Mouse (Mus musculus) intestine, embryonic 14.5 days (tissue): ENCODE measurements around the gene Met. TPM values are rescaled to one million over a fixed set of nuclear protein-coding genes. Genes with fewer than 3 reads are reported as not detected.

Source experiments
- ATAC-seq: fragments of 200-750 bp; cut with Nextera tagmentation; replicated peaks from 2 replicates; pipeline ENCODE4 v1.8.0; 2017; ENCODE audit warnings: low read depth, moderate number of reproducible peaks, moderate TSS enrichment, moderate library complexity; ENCODE audit not compliant: low FRiP score, low TSS enrichment
- DNase-seq: peaks from one replicate; pipeline ENCODE4 v3.0.0-alpha.2; 2018; ENCODE audit warnings: low spot score
- H3K27ac ChIP-seq: fragments of 300-500 bp; sonication (generic); 2 replicates; pipeline ENCODE4 v1.5.1; 2014; ENCODE audit warnings: low read depth, mild to moderate bottlenecking, control low read depth
- H3K27me3 ChIP-seq: fragments of 300-500 bp; sonication (generic); replicated peaks from 2 replicates; pipeline ENCODE4 v1.6.1; 2014; ENCODE audit warnings: low read length, control low read depth; ENCODE audit not compliant: control insufficient read depth, insufficient read depth
- H3K36me3 ChIP-seq: fragments of 300-500 bp; sonication (generic); 2 replicates; pipeline ENCODE4 v1.6.1; 2014; ENCODE audit warnings: low read length, control low read depth; ENCODE audit not compliant: control insufficient read depth, insufficient read depth
- H3K4me1 ChIP-seq: fragments of 300-500 bp; sonication (generic); replicated peaks from 2 replicates; pipeline ENCODE4 v1.6.1; 2014; ENCODE audit warnings: low read length, control low read depth, mixed read lengths; ENCODE audit not compliant: control insufficient read depth, insufficient read depth
- H3K4me2 ChIP-seq: fragments of 300-500 bp; sonication (generic); 2 replicates; pipeline ENCODE4 v1.6.1; 2014; ENCODE audit warnings: low read length
- H3K4me3 ChIP-seq: fragments of 300-500 bp; sonication (generic); 2 replicates; pipeline ENCODE4 v1.5.1; 2014; ENCODE audit warnings: low read depth, low read length, control low read depth, mixed read lengths
- H3K9ac ChIP-seq: fragments of 300-500 bp; sonication (generic); 2 replicates; pipeline ENCODE4 v1.6.1; 2014; ENCODE audit warnings: mild to moderate bottlenecking, low read length
- H3K9me3 ChIP-seq: fragments of 300-500 bp; sonication (generic); 2 replicates; pipeline ENCODE4 v1.6.1; 2016; ENCODE audit warnings: low read length, control low read depth; ENCODE audit not compliant: control insufficient read depth
- WGBS: fragments of 180-500 bp; shearing (Covaris S2); extraction: QIAGEN DNeasy Blood & Tissue Kit; methylation state at CpG from one replicate; pipeline ENCODE4 v1.1.7; 2014; 5-methylcytosine and 5-hydroxymethylcytosine counted together
- polyA plus RNA-seq: library from polyadenylated mRNA; unstranded; fragments of >200 nt; fragmentation: Nextera tagmentation; extraction: Ambion mirVana; gene quantifications from 2 replicates; pipeline ENCODE4 v1.2.1, GENCODE M21; 2014

The Met gene
- polyA plus RNA-seq, 1 experiment from 2014 or later, result 20.0 TPM

DNA sequence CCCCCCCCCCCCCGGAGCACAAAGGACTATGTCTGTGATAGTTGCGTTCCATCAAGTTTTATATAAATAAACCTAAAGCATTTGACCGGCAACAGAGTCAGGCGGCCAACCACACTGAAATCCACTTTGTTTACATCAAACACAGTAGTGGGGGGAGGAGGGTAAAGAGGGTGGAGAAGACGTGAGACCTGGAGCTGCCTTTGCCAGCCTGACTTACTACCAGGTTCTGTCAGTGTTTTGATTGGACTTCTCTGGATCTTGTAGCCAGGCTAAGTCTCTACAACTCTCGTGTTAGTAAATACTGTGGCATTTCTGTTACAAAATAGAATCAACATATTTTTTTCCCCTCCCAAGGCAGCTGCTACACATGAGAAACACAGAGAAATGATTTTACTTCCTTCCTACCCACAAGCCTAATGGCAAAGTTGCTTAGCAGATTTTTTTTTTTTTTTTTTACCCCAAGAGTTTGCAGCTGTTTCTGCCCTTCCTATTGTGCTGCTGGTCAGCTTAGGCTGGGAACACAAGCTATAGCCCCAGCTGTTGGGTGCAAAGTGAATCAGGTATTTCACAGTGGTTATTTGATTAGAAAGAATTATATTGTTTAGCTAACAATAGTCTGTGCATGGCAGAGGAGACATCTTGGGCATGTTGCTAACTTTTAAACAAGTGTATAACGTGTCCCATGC, 52.3 kb downstream of the Met start:
- Histone ChIP-seq H3K27me3 (no peaks in the 10 kb centered on the region), H3K4me2 (peak overlapping the region; percentile 20), H3K4me3 (no peak overlapping the region), H3K4me1 (peaks cover 10% of the 10 kb centered on the region), H3K9ac (no peak overlapping the region), H3K9me3 (no peaks in the 10 kb centered on the region), H3K36me3 (no peaks in the 10 kb centered on the region), H3K27ac (peak overlapping the region; percentile 36; the same call in 1 of the 2 replicates)
- WGBS, result 11% methylated on average over 7 of the region's 7 CpGs
- DNase-seq (peak; percentile 47), ATAC-seq (0 out of 2 replicates have a peak, but pooled peaks have one; percentile 40)

DNA sequence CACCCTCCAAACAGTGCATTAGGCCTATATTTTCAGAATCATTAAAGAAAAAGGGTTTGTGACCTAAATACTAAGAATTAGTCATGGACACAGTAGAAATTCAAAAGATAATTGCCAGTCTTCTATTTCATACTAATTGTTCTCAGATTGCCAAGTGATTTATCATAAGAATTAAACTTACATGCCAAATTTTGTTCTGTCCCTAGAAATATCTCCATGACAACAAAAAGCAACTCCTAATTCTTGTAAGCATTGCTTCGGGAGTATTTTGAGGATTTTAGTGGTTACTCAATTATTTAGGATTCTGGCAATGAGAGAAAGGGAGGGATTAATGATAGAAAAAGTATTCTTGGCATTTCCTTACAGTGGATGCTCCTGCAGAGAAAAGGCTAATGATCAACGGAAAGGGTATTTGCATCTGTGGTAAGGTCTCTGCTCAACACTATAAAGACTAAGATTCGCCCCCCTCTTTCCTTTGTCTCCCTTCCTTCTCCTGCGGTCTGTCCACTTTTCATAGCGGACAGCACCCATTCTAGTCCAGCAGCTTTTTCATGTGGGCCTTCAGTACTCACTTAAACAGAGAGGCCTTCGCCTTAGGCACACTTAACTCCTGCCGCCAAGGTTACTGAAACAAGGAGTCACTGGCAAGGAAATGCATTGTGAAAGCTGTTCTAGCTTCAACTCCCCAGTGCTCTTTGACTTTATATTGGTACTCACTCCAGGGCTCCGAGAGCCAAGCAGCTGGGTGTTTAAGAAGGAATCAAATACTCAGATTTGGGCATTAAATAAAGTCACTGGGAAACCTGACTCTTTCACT, 58.5 kb downstream of the Met start:
- Histone ChIP-seq H3K4me2 (no peak overlapping the region), H3K4me3 (no peak overlapping the region), H3K9me3 (no peaks in the 10 kb centered on the region), H3K9ac (no peak overlapping the region), H3K27ac (no peak overlapping the region), H3K27me3 (no peaks in the 10 kb centered on the region), H3K4me1 (no peaks in the 10 kb centered on the region), H3K36me3 (no peaks in the 10 kb centered on the region)
- ATAC-seq (no peak), DNase-seq (peak; percentile 41)
- WGBS, result 65% methylated on average over 8 of the region's 8 CpGs

DNA sequence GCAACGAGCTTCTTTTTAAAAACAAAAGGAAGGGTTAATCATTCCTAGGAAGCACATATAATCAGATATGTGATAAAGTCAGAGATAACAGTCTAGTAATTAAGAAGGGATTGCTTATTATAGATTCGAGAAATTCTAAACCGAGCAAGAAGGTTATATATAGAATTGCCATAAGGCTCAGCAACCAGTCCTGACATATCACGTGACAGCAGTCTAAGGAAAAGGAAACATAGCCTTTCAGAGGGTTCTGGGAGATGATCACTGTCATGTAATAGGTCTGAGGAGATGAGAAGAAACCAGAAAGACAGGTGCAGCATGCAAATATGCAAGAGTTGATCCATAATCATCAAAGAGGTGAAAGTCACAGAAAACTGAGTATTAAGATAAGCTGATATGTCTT, 59.3 kb downstream of the Met start:
- no peak overlapping the region for H3K4me3 ChIP-seq
- 84% methylated on average over 4 of the region's 4 CpGs for WGBS
- H3K27ac ChIP-seq, result no peak overlapping the region
- ATAC-seq, result no peak
- H3K36me3 ChIP-seq, result no peaks in the 10 kb centered on the region
- no peaks in the 10 kb centered on the region for H3K4me1 ChIP-seq
- no peaks in the 10 kb centered on the region for H3K27me3 ChIP-seq
- H3K9ac ChIP-seq, result no peak overlapping the region
- no peak overlapping the region for H3K4me2 ChIP-seq
- DNase-seq, result no peak
- no peaks in the 10 kb centered on the region for H3K9me3 ChIP-seq

DNA sequence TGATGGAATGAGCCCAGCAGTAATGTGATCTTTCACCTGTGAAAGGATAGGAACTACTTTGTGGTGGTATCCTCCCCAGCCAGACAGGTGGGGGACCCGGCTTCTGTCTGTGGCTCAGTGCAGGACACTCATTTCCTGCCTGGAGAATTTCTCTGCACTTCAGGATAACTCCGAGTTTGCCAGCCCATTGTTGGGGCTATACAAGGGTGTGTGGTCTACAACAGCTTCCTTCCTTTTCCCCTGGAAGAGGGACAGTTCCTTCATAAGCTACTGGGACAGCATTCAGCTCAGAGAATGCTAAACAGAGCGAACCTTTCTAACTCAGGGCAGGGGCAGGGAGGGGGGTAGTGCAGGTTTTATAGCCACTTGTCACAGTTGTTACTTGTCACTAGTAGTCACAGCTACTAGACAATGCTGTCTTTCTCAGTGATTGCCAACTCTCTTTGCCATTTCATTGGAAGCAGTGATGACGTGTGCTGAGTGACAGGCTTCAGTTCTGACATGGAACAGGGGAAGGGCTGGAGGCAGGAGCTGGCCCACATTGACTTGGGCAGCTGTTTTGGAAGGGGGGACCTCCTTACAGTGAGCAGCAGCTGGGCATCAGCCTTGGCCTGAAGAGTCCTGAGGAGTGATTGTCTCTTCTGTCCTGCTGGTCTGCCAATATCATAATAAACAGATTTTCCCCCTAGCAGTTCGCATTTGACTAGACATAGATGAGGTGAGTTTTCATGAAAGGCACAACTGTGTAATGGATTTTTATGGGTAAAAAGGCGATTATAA, 66.1 kb downstream of the Met start:
- H3K27ac ChIP-seq, result no peak overlapping the region

DNA sequence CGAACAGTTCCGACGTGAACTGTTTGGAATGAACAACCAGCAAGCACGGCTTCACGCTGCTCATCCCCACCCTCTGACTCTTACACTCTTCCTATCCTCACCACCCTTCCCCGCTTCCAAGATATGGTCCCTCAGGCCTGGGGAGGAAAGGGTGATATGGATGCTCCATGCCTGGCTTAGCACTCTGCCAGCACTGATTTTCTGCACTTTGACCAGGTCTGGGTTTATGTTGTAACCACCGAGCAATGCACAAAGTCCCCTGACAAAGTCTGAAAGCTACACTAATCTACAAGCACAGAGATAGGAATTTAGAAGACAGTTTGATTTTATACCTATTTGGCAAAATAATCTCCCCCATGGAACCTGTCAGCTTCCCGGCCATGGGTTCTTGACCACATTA, 78.0 kb downstream of the Met start:
- no peak for ATAC-seq
- DNase-seq, result no peak
- no peak overlapping the region for H3K4me3 ChIP-seq
- H3K27me3 ChIP-seq, result no peaks in the 10 kb centered on the region
- H3K36me3 ChIP-seq, result no peaks in the 10 kb centered on the region
- no peak overlapping the region for H3K4me2 ChIP-seq
- no peak overlapping the region for H3K27ac ChIP-seq
- 0 out of 2 replicates have a peak, but pooled peaks cover 4% of the 10 kb centered on the region for H3K4me1 ChIP-seq
- no peaks in the 10 kb centered on the region for H3K9me3 ChIP-seq
- H3K9ac ChIP-seq, result no peak overlapping the region
- WGBS, result 93% methylated on average over 8 of the region's 8 CpGs

More for the DNA sequence above, 66.1 kb downstream of the Met start:
- H3K9ac ChIP-seq, result no peak overlapping the region
- WGBS, result 62% methylated on average over 6 of the region's 6 CpGs
- no peaks in the 10 kb centered on the region for H3K36me3 ChIP-seq
- ATAC-seq, result no peak
- H3K27me3 ChIP-seq, result no peaks in the 10 kb centered on the region
- H3K4me1 ChIP-seq, result no peaks in the 10 kb centered on the region
- no peaks in the 10 kb centered on the region for H3K9me3 ChIP-seq
- H3K4me2 ChIP-seq, result no peak overlapping the region
- DNase-seq, result peak; percentile 45
- no peak overlapping the region for H3K4me3 ChIP-seq

DNA sequence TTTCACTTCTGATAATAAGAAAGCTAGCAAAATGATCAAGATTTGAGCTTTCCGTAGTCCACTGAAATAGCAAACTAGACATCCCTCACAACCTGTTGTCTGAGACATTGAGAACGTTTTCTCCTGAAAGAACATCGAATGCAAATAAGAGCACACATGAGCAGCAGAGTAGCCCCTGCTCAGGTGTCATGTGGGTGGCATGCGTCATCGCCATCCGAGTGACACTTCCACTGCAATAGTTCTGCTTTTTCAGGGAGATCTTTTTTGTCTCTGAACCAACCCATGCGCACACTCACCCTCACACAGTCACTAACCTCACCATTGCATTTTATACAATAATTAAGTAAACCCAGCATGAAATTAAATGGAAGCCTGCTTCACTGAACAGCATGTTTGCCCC, 78.8 kb downstream of the Met start:
- no peak for ATAC-seq
- no peak for DNase-seq
- H3K4me2 ChIP-seq, result no peak overlapping the region

DNA sequence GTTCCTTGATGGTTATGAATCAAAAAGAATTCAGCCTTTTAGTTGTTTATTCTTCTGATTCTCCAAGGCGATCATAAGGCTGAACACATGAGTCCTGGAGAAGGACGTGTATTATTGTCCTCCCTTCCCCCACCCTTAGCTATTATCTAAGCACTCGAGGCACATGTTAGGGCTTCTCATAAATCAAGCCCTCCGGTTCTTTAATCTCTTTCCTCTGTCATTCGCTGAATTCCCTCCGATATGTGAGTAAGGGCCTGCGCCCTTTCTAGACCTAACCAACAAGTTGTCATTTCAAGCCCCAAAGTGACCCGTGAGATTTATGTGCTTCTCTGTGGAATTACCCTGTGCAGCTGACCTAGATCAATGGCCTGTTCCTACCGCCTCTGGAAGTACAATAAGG, 81.9 kb downstream of the Met start:
- Histone ChIP-seq H3K9ac (no peak overlapping the region), H3K36me3 (no peaks in the 10 kb centered on the region), H3K27ac (no peak overlapping the region), H3K4me1 (0 out of 2 replicates have a peak, but pooled peaks cover 7% of the 10 kb centered on the region), H3K4me2 (no peak overlapping the region), H3K9me3 (no peaks in the 10 kb centered on the region), H3K4me3 (no peak overlapping the region), H3K27me3 (no peaks in the 10 kb centered on the region)
- ATAC-seq (no peak), DNase-seq (no peak)
- 42% methylated on average over 9 of the region's 9 CpGs for WGBS

More for the DNA sequence above, 78.8 kb downstream of the Met start:
- no peak overlapping the region for H3K9ac ChIP-seq
- H3K36me3 ChIP-seq, result no peaks in the 10 kb centered on the region
- H3K27me3 ChIP-seq, result no peaks in the 10 kb centered on the region
- 0 out of 2 replicates have a peak, but pooled peaks cover 7% of the 10 kb centered on the region for H3K4me1 ChIP-seq
- WGBS, result 81% methylated on average over 7 of the region's 7 CpGs
- no peak overlapping the region for H3K4me3 ChIP-seq
- no peaks in the 10 kb centered on the region for H3K9me3 ChIP-seq
- no peak overlapping the region for H3K27ac ChIP-seq

DNA sequence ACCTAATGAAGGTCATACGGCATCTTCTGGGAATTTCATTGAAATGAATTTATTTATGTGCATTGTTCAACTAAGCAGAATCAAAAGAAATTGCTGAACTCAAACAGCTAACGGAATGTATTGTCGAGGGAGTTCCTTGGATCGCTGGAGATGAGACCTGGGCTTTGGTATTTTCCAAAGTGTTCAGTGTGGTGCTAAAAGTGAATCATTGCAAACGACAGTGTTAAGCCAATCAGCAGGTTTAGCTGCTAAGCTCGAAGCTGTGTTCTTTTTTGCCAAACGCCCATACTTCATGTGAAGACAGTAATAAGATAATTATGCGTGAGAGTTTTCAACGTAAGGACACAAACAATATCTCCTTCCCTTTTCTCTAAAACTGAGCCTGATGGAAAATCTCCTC, 82.7 kb downstream of the Met start:
- Histone ChIP-seq H3K9me3 (no peaks in the 10 kb centered on the region), H3K4me2 (no peak overlapping the region), H3K4me3 (no peak overlapping the region), H3K27me3 (no peaks in the 10 kb centered on the region), H3K9ac (no peak overlapping the region), H3K36me3 (no peaks in the 10 kb centered on the region), H3K27ac (no peak overlapping the region), H3K4me1 (0 out of 2 replicates have a peak, but pooled peaks cover 7% of the 10 kb centered on the region)
- DNase-seq (no peak), ATAC-seq (no peak)
- 67% methylated on average over 9 of the region's 9 CpGs for WGBS
